Mouse (Mus musculus) left cerebral cortex, postnatal 25 days (tissue): Measurements from ENCODE around the gene Cwh43. TPM values are rescaled to one million over a fixed set of nuclear protein-coding genes. Genes with fewer than 3 reads are reported as not detected.
A peak's percentile ranks its signal among the peaks of the same experiment; 100 is the strongest.
"Not testable (repeated sequence)": the region's sequence is repeated elsewhere in the genome, so short reads cannot be mapped to it uniquely, and the experiment has no call there.

Experiments
- DNase-seq, 2 experiments: peaks; one replicate each; pipeline ENCODE4 v3.0.0; 2022; ENCODE audit warnings: low spot score in 2 of 2, mixed read lengths in 1 of 2
- intact Hi-C: fragments of 180-260 bp; cut with DNase I; formaldehyde crosslinking; loops from one replicate; pipeline ENCODE4 v1.15.1; 2025
- total RNA-seq, 2 experiments: library from RNA; stranded (reverse); gene quantifications; 2 replicates each; pipeline ENCODE4 v1.2.3; 2021

Gene Cwh43
- total RNA-seq, 2 experiments from 2014 or later: 1.9 to 2.2 TPM

GRCm38 (mm10) chr5:73454502-73455306 lies 48.8 kb downstream of the Cwh43 start:
- intact Hi-C loops: no loop called here

GRCm38 (mm10) chr5:73455307-73455687 lies 49.4 kb downstream of the Cwh43 start:
- no peak for DNase-seq
- intact Hi-C loops: no loop called here

More at GRCm38 (mm10) chr5:73454502-73455306, 48.8 kb downstream of the Cwh43 start:
- DNase-seq: no peak

GRCm38 (mm10) chr5:73468462-73469433 lies 62.9 kb downstream of the Cwh43 start:
- intact Hi-C loops: no loop called here
- no peak for DNase-seq

GRCm38 (mm10) chr5:73474412-73475405 lies 68.8 kb downstream of the Cwh43 start:
- intact Hi-C loops: no loop called here
- DNase-seq: no peak

- no peak for DNase-seq
- intact Hi-C loops: no loop called here
Measured at GRCm38 (mm10) chr5:73480700-73481099, 74.8 kb downstream of the Cwh43 start, which contains the start of gene Dcun1d4. Dcun1d4 (plus strand) TSS chr5:73481000.

GRCm38 (mm10) chr5:73481401-73481800 lies 75.5 kb downstream of the Cwh43 start:
- intact Hi-C loops: no loop called here
- no peak for DNase-seq

- intact Hi-C loops, DNase-seq: not testable (repeated sequence)
Measured at GRCm38 (mm10) chr5:73482381-73482780, 76.5 kb downstream of the Cwh43 start.

- intact Hi-C loops: no loop called here
- no peak for DNase-seq
Measured at GRCm38 (mm10) chr5:73484016-73484615, 78.2 kb downstream of the Cwh43 start.

- DNase-seq: no peak
- intact Hi-C loops: no loop called here
Measured at GRCm38 (mm10) chr5:73486451-73486850, 80.6 kb downstream of the Cwh43 start.

GRCm38 (mm10) chr5:73489915-73490314 lies 84.0 kb downstream of the Cwh43 start:
- intact Hi-C loops: loop anchor here (5.0 kb wide), 2 partner anchors 47 to 147 kb away; no protein-coding TSS in a partner anchor

GRCm38 (mm10) chr5:73490596-73491073 lies 84.8 kb downstream of the Cwh43 start:
- peak; percentile 100 for DNase-seq
- intact Hi-C loops: loop anchor here (5.0 kb wide), 2 partner anchors 47 to 147 kb away; no protein-coding TSS in a partner anchor

More at GRCm38 (mm10) chr5:73489915-73490314, 84.0 kb downstream of the Cwh43 start:
- no peak for DNase-seq

- intact Hi-C loops: loop anchor here (5.0 kb wide), 2 partner anchors 46 to 146 kb away; no protein-coding TSS in a partner anchor
- no peak for DNase-seq
Measured at GRCm38 (mm10) chr5:73491074-73491836, 85.4 kb downstream of the Cwh43 start.

- intact Hi-C loops: loop anchor here (5.0 kb wide), 2 partner anchors 45 to 145 kb away; no protein-coding TSS in a partner anchor
- DNase-seq: peak; percentile 93 to 98
Measured at GRCm38 (mm10) chr5:73491837-73492720, 86.2 kb downstream of the Cwh43 start.

GRCm38 (mm10) chr5:73497401-73497800 lies 91.5 kb downstream of the Cwh43 start:
- peak in 1 of 2 experiments; percentile 62 for DNase-seq
- intact Hi-C loops: no loop called here

- intact Hi-C loops: no loop called here
- DNase-seq: no peak
Measured at GRCm38 (mm10) chr5:73498559-73498958, 92.7 kb downstream of the Cwh43 start.

- intact Hi-C loops: no loop called here
- DNase-seq: no peak
Measured at GRCm38 (mm10) chr5:73500867-73501440, 95.1 kb downstream of the Cwh43 start.
